Mouse (Mus musculus): ENCODE measurements at regions not wholly inside any gene's neighbourhood (a gene's known extent, or its start where the extent isn't known, plus 50 kb on each side); places are given as distances from the start of the nearest gene placed in this dataset.

- DNase-seq (ENCODE audit: low spot score in 2 of 2), result peak in 1 of 2 experiments; percentile 4
Measured at GRCm38 (mm10) chr15:45266620-45267263, 5132.6 kb downstream of the 9330182O14Rik start.

DNA sequence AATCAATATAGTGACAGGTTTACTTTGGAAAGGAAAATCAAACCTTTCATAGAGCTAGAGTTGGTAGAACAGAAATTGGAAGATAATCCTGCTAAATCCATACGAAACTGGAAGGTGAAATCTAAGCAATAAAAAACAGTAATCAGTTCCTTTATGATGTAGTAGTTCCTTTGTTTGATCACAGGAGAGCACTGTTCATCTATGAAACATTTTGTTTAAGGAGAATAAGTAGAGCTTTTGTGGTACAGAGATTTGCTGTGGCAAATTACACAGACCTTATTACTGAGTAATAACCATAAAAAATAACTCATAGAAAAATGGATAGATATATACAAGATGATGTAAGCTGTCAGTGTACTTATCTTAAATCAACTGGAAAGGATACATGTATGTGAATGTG lies 5139.5 kb downstream of the 9330182O14Rik start:
- DNase-seq (ENCODE audit: low spot score in 2 of 2), result no peak

- DNase-seq (ENCODE audit: low spot score in 2 of 2), result no peak
Measured at GRCm38 (mm10) chr15:45321628-45322027, 5187.5 kb downstream of the 9330182O14Rik start.

GRCm38 (mm10) chr15:45350496-45350895 lies 5216.3 kb downstream of the 9330182O14Rik start:
- no peak for DNase-seq (ENCODE audit: low spot score in 2 of 2)
